Mouse (Mus musculus) ES-E14 (cell line): ENCODE results near the gene Ms4a6b.

Source experiments
- HCFC1 ChIP-seq: IDR thresholded peaks from 2 replicates; pipeline ENCODE4 v1.6.1; 2012; ENCODE audit warnings: low read length, inconsistent platforms, borderline replicate concordance; ENCODE audit not compliant: insufficient read depth
- ZC3H11A ChIP-seq: IDR thresholded peaks from 2 replicates; pipeline ENCODE4 v1.6.1; 2012; ENCODE audit warnings: low read depth, mild to moderate bottlenecking, inconsistent platforms, low read length, borderline replicate concordance
- ZNF384 ChIP-seq: IDR thresholded peaks from 2 replicates; pipeline ENCODE4 v1.6.1; 2012; ENCODE audit warnings: low read depth, low read length, inconsistent platforms

DNA sequence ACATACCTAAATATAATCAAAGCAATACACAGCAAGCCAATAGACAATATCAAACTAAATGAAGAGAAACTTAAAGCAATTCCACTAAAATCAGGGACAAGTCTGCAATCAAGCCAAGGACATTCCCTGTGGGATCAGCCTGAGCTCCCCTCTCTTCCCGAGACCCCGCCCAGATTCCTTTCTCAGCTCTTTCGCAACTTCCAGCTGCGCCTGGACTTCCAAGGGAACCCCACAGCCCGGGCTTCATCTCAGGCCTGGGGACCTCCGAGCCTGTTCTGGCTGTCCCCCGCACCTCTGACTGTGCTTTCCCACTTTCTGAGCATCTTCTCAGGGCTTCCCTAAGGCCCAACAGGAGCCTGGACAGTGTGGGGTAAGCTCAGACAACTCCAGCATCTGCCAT lies 20.3 kb downstream of the Ms4a6b start, which contains the start of gene Ms4a4d:
- TF ChIP-seq ZC3H11A (no peak), ZNF384 (no peak), HCFC1 (no peak)
